Mouse (Mus musculus) thymus, postnatal 4 days (tissue): ENCODE measurements at regions not wholly inside any gene's neighbourhood (a gene's known extent, or its start where the extent isn't known, plus 50 kb on each side); places are given as distances from the start of the nearest gene placed in this dataset.
A peak's percentile ranks its signal among the peaks of the same experiment; 100 is the strongest.

Experiments
- DNase-seq: peaks from one replicate; pipeline ENCODE4 v3.0.0; 2021

- peak; percentile 27 for DNase-seq
These were observed 57.0 kb upstream of the Siglech start for GRCm38 (mm10) chr7:55710872-55711558.
